Mouse (Mus musculus) kidney, postnatal 0 days (tissue): ENCODE measurements around the gene Txndc5. TPM values are rescaled to one million over a fixed set of nuclear protein-coding genes. Genes with fewer than 3 reads are reported as not detected.
A peak's percentile ranks its signal among the peaks of the same experiment; 100 is the strongest.

Experiments used
- ATAC-seq: fragments of 200-750 bp; cut with Nextera tagmentation; replicated peaks from 2 replicates; pipeline ENCODE4 v1.8.0; 2017; ENCODE audit warnings: low read depth, moderate number of reproducible peaks, moderate TSS enrichment, moderate library complexity; ENCODE audit not compliant: low FRiP score
- DNase-seq: peaks from one replicate; pipeline ENCODE4 v3.0.0-alpha.2; 2016; ENCODE audit warnings: low spot score
- H3K27ac ChIP-seq: fragments of 300-500 bp; sonication (generic); 2 replicates; pipeline ENCODE4 v1.5.1; 2014; ENCODE audit warnings: mild to moderate bottlenecking
- H3K27me3 ChIP-seq: fragments of 300-500 bp; sonication (generic); 2 replicates; pipeline ENCODE4 v1.6.1; 2014; ENCODE audit warnings: low read length, mixed read lengths; ENCODE audit not compliant: insufficient read depth
- H3K36me3 ChIP-seq: fragments of 300-500 bp; sonication (generic); 2 replicates; pipeline ENCODE4 v1.6.1; 2014; ENCODE audit warnings: low read length, mixed read lengths; ENCODE audit not compliant: insufficient read depth
- H3K4me1 ChIP-seq: fragments of 300-500 bp; sonication (generic); replicated peaks from 2 replicates; pipeline ENCODE4 v1.6.1; 2014; ENCODE audit warnings: antibody characterized with exemption, low read length, mixed read lengths; ENCODE audit not compliant: insufficient read depth
- H3K4me2 ChIP-seq: fragments of 300-500 bp; sonication (generic); 2 replicates; pipeline ENCODE4 v1.6.1; 2014; ENCODE audit warnings: mild to moderate bottlenecking, low read length, moderate library complexity, mixed read lengths
- H3K4me3 ChIP-seq: fragments of 300-500 bp; sonication (generic); replicated peaks from 2 replicates; pipeline ENCODE4 v1.5.1; 2014; ENCODE audit warnings: low read depth, low read length
- H3K9ac ChIP-seq: fragments of 300-500 bp; sonication (generic); 2 replicates; pipeline ENCODE4 v1.6.1; 2014; ENCODE audit warnings: low read depth, low read length
- H3K9me3 ChIP-seq: fragments of 300-500 bp; sonication (generic); replicated peaks from 2 replicates; pipeline ENCODE4 v1.6.1; 2016; ENCODE audit warnings: low read length, inconsistent platforms, mixed read lengths
- CTCF ChIP-seq: IDR thresholded peaks from 2 replicates; pipeline ENCODE4 v1.5.1; 2016; ENCODE audit warnings: antibody characterized with exemption, low read depth, mild to moderate bottlenecking, moderate library complexity
- WGBS: fragments of 180-500 bp; shearing (Covaris S2); extraction: QIAGEN DNeasy Blood & Tissue Kit; methylation state at CpG from one replicate; pipeline ENCODE4 v1.1.7; 2014; 5-methylcytosine and 5-hydroxymethylcytosine counted together
- polyA plus RNA-seq: library from polyadenylated mRNA; unstranded; fragments of >200 nt; fragmentation: Nextera tagmentation; extraction: Ambion mirVana; gene quantifications from 2 replicates; pipeline ENCODE4 v1.2.1, GENCODE M21; 2015

Gene Txndc5
- polyA plus RNA-seq, 1 experiment from 2014 or later, result 237 TPM

- ATAC-seq (no peak), DNase-seq (no peak)
- Histone ChIP-seq H3K36me3 (no peaks in the 10 kb centered on the region), H3K9ac (no peak overlapping the region), H3K4me1 (no peaks in the 10 kb centered on the region), H3K27ac (no peak overlapping the region), H3K27me3 (no peaks in the 10 kb centered on the region), H3K4me2 (no peak overlapping the region), H3K9me3 (no peaks in the 10 kb centered on the region), H3K4me3 (no peak overlapping the region)
- WGBS, result 83% methylated on average over 7 of the region's 7 CpGs
- no peak for TF ChIP-seq CTCF
Measured at GRCm38 (mm10) chr13:38481021-38481420, 47.6 kb downstream of the Txndc5 start.

GRCm38 (mm10) chr13:38476936-38477335 is 51.7 kb downstream of the Txndc5 start:
- no peaks in the 10 kb centered on the region for H3K9me3 ChIP-seq
- H3K4me2 ChIP-seq, result no peak overlapping the region
- no peak overlapping the region for H3K27ac ChIP-seq
- H3K4me1 ChIP-seq, result no peaks in the 10 kb centered on the region
- no peaks in the 10 kb centered on the region for H3K27me3 ChIP-seq
- no peak for TF ChIP-seq CTCF
- no peaks in the 10 kb centered on the region for H3K36me3 ChIP-seq
- no peak for DNase-seq
- WGBS, result 34% methylated on average over 8 of the region's 8 CpGs
- ATAC-seq, result no peak
- H3K9ac ChIP-seq, result no peak overlapping the region
- H3K4me3 ChIP-seq, result no peak overlapping the region

GRCm38 (mm10) chr13:38473497-38473896 is 55.1 kb downstream of the Txndc5 start:
- TF ChIP-seq CTCF, result no peak
- ATAC-seq (no peak), DNase-seq (no peak)
- no peaks in the 10 kb centered on the region for H3K36me3 ChIP-seq
- H3K9me3 ChIP-seq, result no peaks in the 10 kb centered on the region
- no peak overlapping the region for H3K4me3 ChIP-seq
- WGBS, result 91% methylated on average over 6 of the region's 6 CpGs
- H3K4me2 ChIP-seq, result no peak overlapping the region
- no peaks in the 10 kb centered on the region for H3K27me3 ChIP-seq
- H3K9ac ChIP-seq, result no peak overlapping the region
- no peak overlapping the region for H3K27ac ChIP-seq
- no peaks in the 10 kb centered on the region for H3K4me1 ChIP-seq

DNA sequence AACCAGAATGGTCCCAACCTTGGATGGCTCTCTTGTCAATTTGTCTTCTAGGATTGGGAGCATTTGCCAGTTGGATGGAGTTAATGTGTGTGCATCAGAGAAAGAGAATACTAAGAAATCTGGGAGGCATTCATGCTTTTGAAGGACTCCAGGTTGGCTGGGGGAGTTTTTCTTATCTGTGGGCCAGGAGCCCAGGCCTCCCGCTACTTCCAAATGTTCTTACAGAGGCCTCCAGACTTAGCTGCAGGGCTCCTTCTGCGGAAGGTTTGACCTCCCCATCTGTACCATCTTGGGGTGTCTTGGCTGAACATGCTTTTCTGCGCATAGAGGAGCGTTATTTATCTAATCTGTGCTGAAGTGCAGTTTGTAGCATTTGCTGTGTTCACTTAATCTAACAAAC is 56.0 kb downstream of the Txndc5 start:
- H3K4me1 ChIP-seq, result no peaks in the 10 kb centered on the region
- ATAC-seq (no peak), DNase-seq (no peak)
- no peaks in the 10 kb centered on the region for H3K9me3 ChIP-seq
- no peaks in the 10 kb centered on the region for H3K27me3 ChIP-seq
- H3K9ac ChIP-seq, result no peak overlapping the region
- 76% methylated on average over 4 of the region's 4 CpGs for WGBS
- no peak overlapping the region for H3K27ac ChIP-seq
- no peak for TF ChIP-seq CTCF
- no peak overlapping the region for H3K4me2 ChIP-seq
- H3K4me3 ChIP-seq, result no peak overlapping the region
- H3K36me3 ChIP-seq, result no peaks in the 10 kb centered on the region

GRCm38 (mm10) chr13:38470882-38471281 is 57.7 kb downstream of the Txndc5 start:
- TF ChIP-seq CTCF, result no peak
- no peaks in the 10 kb centered on the region for H3K36me3 ChIP-seq
- H3K4me3 ChIP-seq, result no peak overlapping the region
- H3K4me1 ChIP-seq, result no peaks in the 10 kb centered on the region
- H3K27me3 ChIP-seq, result no peaks in the 10 kb centered on the region
- ATAC-seq (no peak), DNase-seq (no peak)
- no peak overlapping the region for H3K27ac ChIP-seq
- H3K9me3 ChIP-seq, result no peaks in the 10 kb centered on the region
- WGBS, result 79% methylated on average over 5 of the region's 5 CpGs
- H3K9ac ChIP-seq, result no peak overlapping the region
- H3K4me2 ChIP-seq, result no peak overlapping the region

DNA sequence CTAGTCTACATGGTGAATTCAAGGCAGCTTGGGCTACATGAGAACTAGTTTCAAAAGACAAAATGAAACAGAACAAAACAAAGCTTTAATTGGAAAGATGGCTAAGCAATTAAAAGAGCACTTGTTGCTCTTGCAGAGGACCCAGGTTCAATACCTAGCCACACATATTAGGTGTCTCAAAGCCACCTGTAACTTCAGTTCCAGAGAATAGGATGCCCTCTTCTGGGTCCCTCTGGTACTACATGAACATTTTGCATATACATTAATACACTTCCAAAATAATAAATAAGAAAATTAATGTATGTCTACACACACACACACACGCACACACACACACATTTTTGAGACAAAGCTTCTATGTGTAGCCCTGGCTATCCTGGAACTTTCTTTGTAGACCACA is 65.2 kb downstream of the Txndc5 start:
- 0 out of 2 replicates have a peak, but pooled peaks have one; percentile 39 for TF ChIP-seq CTCF
- H3K27me3 ChIP-seq, result no peaks in the 10 kb centered on the region
- H3K4me3 ChIP-seq, result no peak overlapping the region
- no peaks in the 10 kb centered on the region for H3K36me3 ChIP-seq
- H3K27ac ChIP-seq, result no peak overlapping the region
- WGBS, result 94% methylated on average over 1 of the region's 1 CpGs
- DNase-seq, result no peak
- H3K4me1 ChIP-seq, result no peaks in the 10 kb centered on the region
- ATAC-seq, result no peak
- no peaks in the 10 kb centered on the region for H3K9me3 ChIP-seq
- H3K9ac ChIP-seq, result no peak overlapping the region
- no peak overlapping the region for H3K4me2 ChIP-seq

DNA sequence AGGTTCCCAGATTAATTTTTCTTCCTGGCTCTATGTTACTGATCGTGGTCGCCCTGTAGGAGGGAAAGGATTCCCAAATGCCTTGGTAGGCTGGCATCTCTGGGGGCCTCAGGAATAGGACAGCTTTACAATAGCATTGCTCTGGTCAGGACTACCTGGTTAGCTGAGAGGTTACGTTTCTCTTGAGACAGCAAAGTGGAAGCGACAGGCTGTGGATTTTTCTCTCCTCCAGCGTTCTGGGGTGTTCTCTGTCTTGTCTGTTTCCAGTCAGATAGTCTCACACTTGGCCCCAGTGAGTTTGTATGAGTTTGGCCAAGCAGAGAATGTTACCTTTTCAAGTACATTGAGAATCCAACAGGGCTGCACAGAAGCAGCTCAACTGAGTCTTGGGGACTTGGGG is 77.2 kb downstream of the Txndc5 start:
- Histone ChIP-seq H3K9me3 (no peaks in the 10 kb centered on the region), H3K4me2 (no peak overlapping the region), H3K27me3 (no peaks in the 10 kb centered on the region), H3K27ac (no peak overlapping the region), H3K4me1 (no peaks in the 10 kb centered on the region), H3K9ac (no peak overlapping the region), H3K4me3 (no peak overlapping the region), H3K36me3 (no peaks in the 10 kb centered on the region)
- TF ChIP-seq CTCF, result no peak
- DNase-seq (peak; percentile 14), ATAC-seq (no peak)
- WGBS, result 51% methylated on average over 5 of the region's 5 CpGs

Other genes starting within 250 kb of the Txndc5 start
- gene Bmp6, start 183.7 kb downstream of the Txndc5 start, polyA plus RNA-seq, result 2.7 and 3.1 TPM in 2 replicates
- 21.8 and 23.5 TPM in 2 replicates for gene Bloc1s5, start 106.3 kb upstream of the Txndc5 start, polyA plus RNA-seq
- gene Eef1e1, start 130.2 kb upstream of the Txndc5 start, polyA plus RNA-seq, result 41.0 and 46.7 TPM in 2 replicates